ENCODE assay signal across 22 mouse cellular contexts in the genomic region with DNA sequence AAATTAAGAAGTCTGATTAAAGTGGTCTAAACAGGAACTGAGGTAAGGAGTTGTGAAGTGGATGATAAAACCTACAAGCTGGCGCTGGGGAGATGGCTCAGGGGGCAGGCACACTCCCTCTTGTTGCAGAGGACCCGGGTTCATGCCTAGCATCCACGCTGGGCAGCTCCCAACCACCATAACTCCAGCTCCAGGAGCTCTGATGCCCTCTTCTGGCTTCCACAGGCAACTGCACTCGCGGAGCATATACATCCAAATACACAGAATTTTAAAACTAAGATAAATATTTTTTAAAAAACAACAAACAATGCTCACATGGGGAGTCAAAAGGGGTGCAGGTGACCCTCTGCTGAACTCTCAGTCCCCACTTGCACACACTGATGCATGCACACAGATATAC.
DNase-seq lines count a peak whose midpoint lies in the region; ATAC-seq and TF ChIP-seq lines count a peak whose summit lies in the region.
"Had no signal": no experiment of that assay in that cellular context is flagged by ENCODE, and none has a peak within 500 bp of the region (broad histone marks: within the 10 kb centered on the region; RNA-seq: fewer than 3 reads in every experiment).

No protein-coding gene starts in this region.

- no peak for ATAC-seq in liver, embryonic 12.5 days
- no peak for ATAC-seq in forebrain, embryonic 15.5 days (replicated peaks)
- ATAC-seq: forebrain, embryonic 16.5 days; lung, postnatal 0 days had no signal

- no peak overlapping the region for H3K4me2 ChIP-seq in liver, embryonic 12.5 days
- no peak overlapping the region for H3K4me2 ChIP-seq in forebrain, embryonic 15.5 days (replicated peaks)
- H3K4me2 ChIP-seq: heart, embryonic 15.5 days; hindbrain, embryonic 14.5 days; liver, embryonic 15.5 days; midbrain, embryonic 11.5 days had no signal

- WGBS in liver, adult 2 months, result 89% methylated on average over 5 of the region's 5 CpGs
- 67% methylated on average over 5 of the region's 5 CpGs for WGBS in liver, embryonic 12.5 days (ENCODE audit: insufficient replicate concordance)
- WGBS in forebrain, embryonic 15.5 days, result 89% methylated on average over 5 of the region's 5 CpGs

- no peak overlapping the region for H3K4me3 ChIP-seq in liver, adult 2 months (ENCODE audit: insufficient read depth, low read depth, low read length)
- no peak overlapping the region for H3K4me3 ChIP-seq in liver, embryonic 12.5 days
- no peak overlapping the region for H3K4me3 ChIP-seq in testis, adult 2 months (ENCODE audit: control insufficient read depth, low read depth, low read length)
- no peak overlapping the region for H3K4me3 ChIP-seq in gastrocnemius, adult 2 months
- no peak overlapping the region for H3K4me3 ChIP-seq in forebrain, embryonic 15.5 days
- H3K4me3 ChIP-seq: embryonic facial prominence, embryonic 10.5 days; heart, embryonic 15.5 days; liver, embryonic 15.5 days had no signal

- intact Hi-C loops in gastrocnemius, adult 2 months (cut with DNase I), result no loop called here

- H3K36me3 ChIP-seq in liver, adult 2 months (ENCODE audit: control insufficient read depth, insufficient read depth, low read length), result no peaks in the 10 kb centered on the region
- H3K36me3 ChIP-seq in liver, embryonic 12.5 days, result no peaks in the 10 kb centered on the region
- H3K36me3 ChIP-seq in testis, adult 2 months (ENCODE audit: control insufficient read depth, insufficient read depth, low read length), result no peaks in the 10 kb centered on the region
- H3K36me3 ChIP-seq in forebrain, embryonic 15.5 days, result no peaks in the 10 kb centered on the region
- H3K36me3 ChIP-seq: embryonic facial prominence, embryonic 10.5 days; heart, embryonic 15.5 days; liver, embryonic 15.5 days had no signal

- H3K79me2 ChIP-seq in liver, adult 2 months (ENCODE audit: control insufficient read depth, insufficient read depth, low read length), result no peaks in the 10 kb centered on the region

- H3K27ac ChIP-seq in liver, adult 2 months (replicated peaks; ENCODE audit: insufficient read depth, low read depth, low read length), result no peak overlapping the region
- no peak overlapping the region for H3K27ac ChIP-seq in liver, embryonic 12.5 days
- H3K27ac ChIP-seq in testis, adult 2 months (ENCODE audit: control insufficient read depth, insufficient read depth, low read depth, low read length), result no peak overlapping the region
- no peak overlapping the region for H3K27ac ChIP-seq in gastrocnemius, adult 2 months
- no peak overlapping the region for H3K27ac ChIP-seq in forebrain, embryonic 15.5 days (replicated peaks)
- H3K27ac ChIP-seq: embryonic facial prominence, embryonic 10.5 days; heart, embryonic 15.5 days; hindbrain, embryonic 14.5 days; liver, embryonic 15.5 days had no signal

- no peak for TF ChIP-seq POLR2A in liver, adult 2 months (IDR thresholded peaks at IDR 0.05; ENCODE audit: extremely low read depth, insufficient read depth, low read length)
- no peak for TF ChIP-seq POLR2A in testis, adult 2 months (IDR thresholded peaks at IDR 0.05; ENCODE audit: control insufficient read depth, low read depth, low read length)

- H3K9ac ChIP-seq in liver, adult 2 months (ENCODE audit: low read depth, low read length), result no peak overlapping the region
- no peak overlapping the region for H3K9ac ChIP-seq in liver, embryonic 12.5 days
- H3K9ac ChIP-seq in forebrain, embryonic 15.5 days (replicated peaks), result no peak overlapping the region
- H3K9ac ChIP-seq: heart, embryonic 15.5 days; hindbrain, embryonic 14.5 days; liver, embryonic 15.5 days had no signal

- no peaks in the 10 kb centered on the region for H3K4me1 ChIP-seq in liver, adult 2 months (ENCODE audit: control insufficient read depth, insufficient read depth, low read length)
- H3K4me1 ChIP-seq in liver, embryonic 12.5 days, result peaks cover 12% of the 10 kb centered on the region
- peaks cover 9% of the 10 kb centered on the region for H3K4me1 ChIP-seq in testis, adult 2 months (ENCODE audit: control insufficient read depth, insufficient read depth, low read length)
- H3K4me1 ChIP-seq in forebrain, embryonic 15.5 days, result peaks cover 20% of the 10 kb centered on the region
- H3K4me1 ChIP-seq: liver, embryonic 15.5 days had no signal

- no peaks in the 10 kb centered on the region for H3K27me3 ChIP-seq in liver, adult 2 months (ENCODE audit: control insufficient read depth, insufficient read depth, low read length)
- H3K27me3 ChIP-seq in liver, embryonic 12.5 days (replicated peaks), result no peaks in the 10 kb centered on the region
- peaks cover 2% of the 10 kb centered on the region for H3K27me3 ChIP-seq in testis, adult 2 months (ENCODE audit: control insufficient read depth, insufficient read depth, low read length)
- H3K27me3 ChIP-seq in forebrain, embryonic 15.5 days, result no peaks in the 10 kb centered on the region
- H3K27me3 ChIP-seq: heart, embryonic 15.5 days; liver, embryonic 15.5 days had no signal

- no peak for DNase-seq in liver, adult 2 months (ENCODE audit: extremely low read depth, low read depth, low spot score)
- DNase-seq in testis, postnatal 10 days (ENCODE audit: low spot score), result no peak
- peak; percentile 82 for DNase-seq in ZHBTc4 (ENCODE audit: low read depth, low spot score)
- DNase-seq in gastrocnemius, adult 2 months, result no peak
- DNase-seq: adrenal gland, adult 2 months; cerebellum, adult 9-10 months; gastrocnemius, postnatal 36 days; heart, postnatal 36 days; kidney, adult 2 months; kidney, postnatal 14 days; layer of hippocampus, postnatal 36 days; thymus, postnatal 14 days had no signal

- 0 out of 2 replicates have a peak, but pooled peaks have one; percentile 12 for TF ChIP-seq CTCF in liver, adult 2 months (IDR thresholded peaks at IDR 0.05; ENCODE audit: low read depth, low read length)
- TF ChIP-seq CTCF in testis, adult 2 months (IDR thresholded peaks at IDR 0.05; ENCODE audit: control insufficient read depth, insufficient read depth, insufficient replicate concordance, low read depth, low read length), result peak; percentile 30; the same call in 1 of the 2 replicates
- no peak for TF ChIP-seq CTCF in gastrocnemius, adult 2 months (IDR thresholded peaks at IDR 0.05)

- 0 out of 2 replicates have a peak, but pooled peaks cover 1% of the 10 kb centered on the region for H3K9me3 ChIP-seq in liver, embryonic 12.5 days (replicated peaks)
- no peaks in the 10 kb centered on the region for H3K9me3 ChIP-seq in forebrain, embryonic 15.5 days
- H3K9me3 ChIP-seq: heart, embryonic 15.5 days; liver, embryonic 15.5 days had no signal
